Mouse (Mus musculus) intestine, postnatal 0 days (tissue): ENCODE measurements around the gene Cdk14. TPM values are rescaled to one million over a fixed set of nuclear protein-coding genes. Genes with fewer than 3 reads are reported as not detected.

Experiments
- ATAC-seq: fragments of 200-750 bp; cut with Nextera tagmentation; 2 replicates; pipeline ENCODE4 v1.8.0; 2017; ENCODE audit warnings: mild to moderate bottlenecking, moderate TSS enrichment, moderate library complexity
- H3K27ac ChIP-seq: fragments of 300-500 bp; sonication (generic); 2 replicates; pipeline ENCODE4 v1.5.1; 2014; ENCODE audit warnings: mild to moderate bottlenecking, low read depth, low read length, moderate library complexity
- H3K27me3 ChIP-seq: fragments of 300-500 bp; sonication (generic); replicated peaks from 2 replicates; pipeline ENCODE4 v1.6.1; 2014; ENCODE audit warnings: low read length, mixed read lengths; ENCODE audit not compliant: control insufficient read depth, insufficient read depth
- H3K36me3 ChIP-seq: fragments of 300-500 bp; sonication (generic); 2 replicates; pipeline ENCODE4 v1.6.1; 2014; ENCODE audit warnings: mild to moderate bottlenecking, moderate library complexity; ENCODE audit not compliant: control insufficient read depth, insufficient read depth
- H3K4me1 ChIP-seq: fragments of 300-500 bp; sonication (generic); replicated peaks from 2 replicates; pipeline ENCODE4 v1.6.1; 2014; ENCODE audit warnings: antibody characterized with exemption, low read length, mixed read lengths; ENCODE audit not compliant: control insufficient read depth, insufficient read depth
- H3K4me2 ChIP-seq: fragments of 300-500 bp; sonication (generic); replicated peaks from 2 replicates; pipeline ENCODE4 v1.6.1; 2014; ENCODE audit warnings: low read depth, mild to moderate bottlenecking, moderate library complexity
- H3K4me3 ChIP-seq: fragments of 300-500 bp; sonication (generic); 2 replicates; pipeline ENCODE4 v1.5.1; 2014; ENCODE audit warnings: low read depth, low read length
- H3K9ac ChIP-seq: fragments of 300-500 bp; sonication (generic); 2 replicates; pipeline ENCODE4 v1.6.1; 2014; ENCODE audit warnings: mild to moderate bottlenecking, low read depth, low read length
- H3K9me3 ChIP-seq: fragments of 300-500 bp; sonication (generic); 2 replicates; pipeline ENCODE4 v1.6.1; 2016; ENCODE audit warnings: mixed run types; ENCODE audit not compliant: control insufficient read depth
- CTCF ChIP-seq: sonication (generic); IDR thresholded peaks from 2 replicates; pipeline ENCODE4 v1.5.1; 2016; ENCODE audit warnings: low read depth, mild to moderate bottlenecking, control low read depth, antibody characterized with exemption, moderate library complexity
- WGBS: fragments of 180-500 bp; shearing (Covaris S2); extraction: QIAGEN DNeasy Blood & Tissue Kit; methylation state at CpG from one replicate; pipeline ENCODE4 v1.1.7; 2014; 5-methylcytosine and 5-hydroxymethylcytosine counted together
- polyA plus RNA-seq: library from polyadenylated mRNA; unstranded; fragments of >200 nt; fragmentation: Nextera tagmentation; extraction: Ambion mirVana; gene quantifications from 2 replicates; pipeline ENCODE4 v1.2.1, GENCODE M21; 2015

The Cdk14 gene
- polyA plus RNA-seq, 1 experiment from 2014 or later: 4.4 TPM

DNA sequence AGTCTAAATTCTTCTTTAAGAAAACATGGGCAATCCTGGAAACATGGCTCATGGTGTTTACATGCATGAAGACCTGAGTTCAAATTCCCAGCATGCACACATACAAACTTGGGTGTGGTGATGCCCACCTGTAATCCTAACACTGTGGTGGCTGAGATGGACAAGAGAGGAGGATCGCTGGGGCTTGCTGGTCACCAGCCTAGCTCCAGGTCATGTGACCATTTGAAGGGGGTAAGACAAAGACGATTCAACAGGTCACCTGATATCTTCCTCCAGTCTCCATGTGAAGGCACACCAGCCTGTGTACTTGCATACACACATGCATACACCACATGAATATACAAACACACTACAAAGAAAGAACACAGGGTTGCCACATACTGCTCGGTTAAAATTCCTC lies 406.3 kb downstream of the Cdk14 start:
- 92% methylated on average over 3 of the region's 3 CpGs for WGBS
- Histone ChIP-seq H3K9me3 (no peaks in the 10 kb centered on the region), H3K4me1 (no peaks in the 10 kb centered on the region), H3K4me2 (no peak overlapping the region), H3K9ac (no peak overlapping the region), H3K27me3 (no peaks in the 10 kb centered on the region), H3K36me3 (no peaks in the 10 kb centered on the region), H3K27ac (no peak overlapping the region), H3K4me3 (no peak overlapping the region)
- no peak for ATAC-seq
- TF ChIP-seq CTCF: no peak

DNA sequence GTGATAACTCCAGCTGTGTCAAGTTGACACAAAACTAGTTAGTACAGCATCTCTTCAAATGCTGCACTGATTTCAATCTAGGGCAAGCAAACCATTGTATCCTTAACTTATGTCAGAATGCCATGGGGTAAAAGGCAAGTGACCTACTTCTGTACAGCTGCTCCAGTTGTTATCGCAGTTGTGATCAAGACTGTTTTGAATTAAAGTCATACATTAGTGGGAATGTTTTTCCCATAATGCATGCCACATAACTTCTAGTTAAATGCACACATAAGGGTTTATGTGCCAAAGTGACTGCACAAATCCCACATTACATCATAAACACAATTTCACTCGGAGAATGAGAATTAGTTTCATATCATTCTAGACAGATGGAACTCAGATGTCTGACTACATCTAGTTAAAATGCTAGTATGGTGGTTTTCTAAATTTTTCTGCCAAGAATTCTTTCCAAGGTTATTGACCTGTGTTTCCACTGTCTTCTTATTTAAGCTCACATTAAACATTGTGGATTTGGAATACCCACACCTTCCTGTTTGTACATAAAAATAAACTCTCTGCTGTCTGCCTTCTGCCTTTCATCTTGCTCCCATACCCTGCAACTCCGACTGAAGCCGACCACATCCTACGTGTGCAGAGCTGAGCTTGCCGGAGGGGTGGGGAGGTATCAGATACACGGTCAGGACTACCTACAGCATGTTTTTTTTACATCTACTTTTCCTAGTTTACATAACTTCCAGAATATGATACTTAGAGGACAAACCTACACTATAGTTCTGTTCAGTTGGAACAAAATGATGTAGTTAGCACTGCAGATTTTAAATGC lies 407.4 kb downstream of the Cdk14 start:
- ATAC-seq: no peak
- Histone ChIP-seq H3K9me3 (no peaks in the 10 kb centered on the region), H3K27ac (no peak overlapping the region), H3K36me3 (no peaks in the 10 kb centered on the region), H3K9ac (no peak overlapping the region), H3K4me1 (no peaks in the 10 kb centered on the region), H3K27me3 (no peaks in the 10 kb centered on the region), H3K4me3 (no peak overlapping the region), H3K4me2 (no peak overlapping the region)
- 79% methylated on average over 7 of the region's 7 CpGs for WGBS
- no peak for TF ChIP-seq CTCF

DNA sequence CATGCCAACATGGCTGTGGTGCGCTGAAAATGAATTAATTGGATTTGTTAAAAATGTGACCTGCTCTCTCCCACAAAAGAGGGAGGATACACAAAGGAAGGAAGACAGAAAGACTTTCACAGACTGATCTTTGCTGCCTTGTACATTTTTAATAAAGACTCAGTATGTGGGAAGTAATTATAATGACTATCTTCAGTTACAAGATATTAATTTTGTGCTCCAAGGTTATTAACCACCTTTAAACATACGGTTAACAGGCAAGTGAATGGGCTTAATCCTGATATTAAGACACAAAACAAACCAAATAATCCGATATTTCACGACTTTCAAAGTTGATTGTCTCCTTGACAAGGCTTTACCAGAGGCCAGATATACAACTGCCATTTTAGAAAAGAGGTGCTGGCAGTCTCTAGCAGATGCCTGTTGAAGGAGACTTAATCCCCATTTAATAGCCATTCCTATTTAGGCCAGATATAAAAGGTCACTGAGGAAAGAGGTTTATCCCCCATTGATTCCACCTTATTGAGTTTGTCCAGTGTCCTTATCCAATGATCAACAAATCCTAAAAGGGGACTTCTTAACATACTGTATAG lies 411.9 kb downstream of the Cdk14 start:
- no peak overlapping the region for H3K9ac ChIP-seq
- WGBS: 91% methylated on average over 4 of the region's 4 CpGs
- H3K4me1 ChIP-seq: no peaks in the 10 kb centered on the region
- H3K4me2 ChIP-seq: no peak overlapping the region
- no peak for TF ChIP-seq CTCF
- H3K36me3 ChIP-seq: no peaks in the 10 kb centered on the region
- no peaks in the 10 kb centered on the region for H3K9me3 ChIP-seq
- H3K4me3 ChIP-seq: no peak overlapping the region
- H3K27ac ChIP-seq: no peak overlapping the region
- no peaks in the 10 kb centered on the region for H3K27me3 ChIP-seq
- no peak for ATAC-seq

DNA sequence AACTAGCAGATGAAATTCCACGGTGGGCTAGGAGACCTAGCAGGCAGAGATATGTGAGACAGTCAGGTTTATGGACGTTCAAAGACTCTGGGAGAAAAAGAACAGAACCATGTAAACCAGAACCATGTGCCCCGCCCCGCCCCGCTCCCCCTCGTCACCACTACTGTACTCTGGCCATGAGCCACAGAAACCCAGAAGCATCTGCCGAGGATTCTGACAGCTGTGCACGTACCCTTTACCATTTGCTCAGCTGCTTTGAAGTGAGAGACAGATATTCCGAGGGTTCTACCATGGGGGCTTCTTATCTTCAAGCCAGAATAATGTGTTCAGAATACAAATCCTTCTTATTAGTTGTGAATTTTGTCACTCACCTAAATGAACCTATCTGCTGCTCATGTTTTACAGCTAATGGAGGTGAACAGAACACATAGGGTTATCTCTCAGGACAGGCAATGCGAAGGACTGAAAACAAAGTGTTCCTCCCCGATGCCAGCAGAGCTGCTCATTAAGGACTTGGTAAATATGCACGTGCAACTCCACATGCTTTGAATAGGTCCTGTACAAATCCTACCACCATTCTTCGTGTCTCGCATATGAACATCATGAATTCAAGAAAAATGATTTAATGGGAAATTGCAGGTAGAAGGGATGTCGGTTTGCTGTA lies 412.5 kb downstream of the Cdk14 start:
- H3K4me2 ChIP-seq: no peak overlapping the region
- TF ChIP-seq CTCF: no peak
- no peak overlapping the region for H3K4me3 ChIP-seq
- no peaks in the 10 kb centered on the region for H3K36me3 ChIP-seq
- ATAC-seq: no peak
- no peaks in the 10 kb centered on the region for H3K4me1 ChIP-seq
- 83% methylated on average over 15 of the region's 15 CpGs for WGBS
- H3K27ac ChIP-seq: no peak overlapping the region
- no peaks in the 10 kb centered on the region for H3K9me3 ChIP-seq
- no peak overlapping the region for H3K9ac ChIP-seq
- H3K27me3 ChIP-seq: no peaks in the 10 kb centered on the region

DNA sequence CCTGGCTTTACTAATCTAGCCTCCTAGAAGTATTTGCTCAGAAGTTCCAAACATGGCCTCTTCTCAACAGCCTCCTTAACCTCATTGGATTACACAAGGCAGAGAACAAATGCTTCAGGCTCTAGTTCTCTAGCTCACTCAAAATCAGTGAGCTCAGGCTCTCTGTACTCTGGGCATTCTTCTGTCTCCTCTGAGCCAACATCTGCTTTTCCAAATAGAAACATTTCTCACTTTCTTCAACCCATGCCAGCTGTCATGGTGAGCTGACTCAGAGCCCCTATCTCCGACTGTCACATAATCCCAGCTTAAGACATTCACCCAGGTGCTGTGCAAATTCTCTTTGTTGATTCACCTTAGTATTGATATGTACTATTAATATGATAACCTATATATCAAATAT lies 414.5 kb downstream of the Cdk14 start:
- H3K36me3 ChIP-seq: no peaks in the 10 kb centered on the region
- ATAC-seq: no peak
- H3K9me3 ChIP-seq: no peaks in the 10 kb centered on the region
- H3K27ac ChIP-seq: no peak overlapping the region
- H3K4me3 ChIP-seq: no peak overlapping the region
- H3K27me3 ChIP-seq: no peaks in the 10 kb centered on the region
- H3K9ac ChIP-seq: no peak overlapping the region
- WGBS: 77% methylated on average over 1 of the region's 1 CpGs
- H3K4me2 ChIP-seq: no peak overlapping the region
- H3K4me1 ChIP-seq: no peaks in the 10 kb centered on the region
- TF ChIP-seq CTCF: no peak

DNA sequence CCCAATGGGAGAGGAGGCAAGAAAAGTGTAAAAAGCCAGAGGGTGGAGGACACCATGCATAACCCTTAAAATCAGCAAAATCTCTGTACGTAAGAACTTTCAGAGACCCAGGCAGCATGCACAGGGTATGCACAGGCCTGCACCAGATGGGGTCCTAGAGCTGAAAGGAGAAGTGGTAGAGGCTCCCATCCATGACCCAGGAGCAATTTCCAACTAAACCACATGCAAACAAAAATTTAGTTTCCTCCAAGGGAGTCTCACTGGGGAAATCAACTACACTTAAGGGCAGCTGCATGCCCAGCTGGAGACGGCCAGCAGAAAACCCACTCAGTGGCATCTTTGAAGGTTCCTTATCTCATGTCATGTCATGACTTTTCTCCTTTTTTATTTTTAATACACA lies 415.4 kb downstream of the Cdk14 start:
- H3K4me2 ChIP-seq: no peak overlapping the region
- no peak for TF ChIP-seq CTCF
- no peaks in the 10 kb centered on the region for H3K9me3 ChIP-seq
- no peak for ATAC-seq
- H3K36me3 ChIP-seq: no peaks in the 10 kb centered on the region
- no peak overlapping the region for H3K9ac ChIP-seq
- no peak overlapping the region for H3K27ac ChIP-seq
- H3K4me1 ChIP-seq: no peaks in the 10 kb centered on the region
- no peaks in the 10 kb centered on the region for H3K27me3 ChIP-seq
- WGBS: 95% methylated on average over 2 of the region's 2 CpGs
- no peak overlapping the region for H3K4me3 ChIP-seq
